Mouse (Mus musculus): ENCODE measurements around the gene Prf1. TPM values are rescaled to one million over a fixed set of nuclear protein-coding genes. Genes with fewer than 3 reads are reported as not detected.

The Prf1 gene
- not detected for total RNA-seq (2021)
- long read RNA-seq, experiment 1 = 0 reads
- long read RNA-seq, experiment 2 = 0 reads

GRCm38 (mm10) chr10:61297477-61297876, at the start of gene Prf1:
Gene Prf1, plus strand, starts transcription at chr10:61297833.
- no peak for DNase-seq
- intact Hi-C loops (cut with DNase I; ENCODE audit: low total_unique reads) = no loop called here

- DNase-seq = no peak
- intact Hi-C loops (cut with DNase I; ENCODE audit: low total_unique reads) = no loop called here
These were observed 49.0 kb upstream of the Prf1 start for GRCm38 (mm10) chr10:61248596-61249114.

GRCm38 (mm10) chr10:61249951-61250350, 47.7 kb upstream of the Prf1 start:
- intact Hi-C loops (cut with DNase I; ENCODE audit: low total_unique reads) = no loop called here
- DNase-seq = no peak

GRCm38 (mm10) chr10:61254761-61255160, 42.9 kb upstream of the Prf1 start:
- DNase-seq = peak; percentile 39
- intact Hi-C loops (cut with DNase I; ENCODE audit: low total_unique reads) = no loop called here

- intact Hi-C loops (cut with DNase I; ENCODE audit: low total_unique reads) = no loop called here
- DNase-seq = no peak
These were observed 42.4 kb upstream of the Prf1 start for GRCm38 (mm10) chr10:61255190-61255589.

GRCm38 (mm10) chr10:61256665-61257064, 41.0 kb upstream of the Prf1 start:
- DNase-seq = no peak

GRCm38 (mm10) chr10:61258131-61258530, 39.5 kb upstream of the Prf1 start:
- no peak for DNase-seq
- intact Hi-C loops (cut with DNase I; ENCODE audit: low total_unique reads) = no loop called here

More at GRCm38 (mm10) chr10:61256665-61257064, 41.0 kb upstream of the Prf1 start:
- intact Hi-C loops (cut with DNase I; ENCODE audit: low total_unique reads) = no loop called here

- intact Hi-C loops (cut with DNase I; ENCODE audit: low total_unique reads) = no loop called here
- DNase-seq = no peak
These were observed 36.1 kb upstream of the Prf1 start for GRCm38 (mm10) chr10:61261229-61262156.

- intact Hi-C loops (cut with DNase I; ENCODE audit: low total_unique reads) = no loop called here
These were observed 34.0 kb upstream of the Prf1 start for GRCm38 (mm10) chr10:61263606-61264005.

GRCm38 (mm10) chr10:61267378-61267777, 30.3 kb upstream of the Prf1 start:
- intact Hi-C loops (cut with DNase I; ENCODE audit: low total_unique reads) = no loop called here
- DNase-seq = no peak

More at GRCm38 (mm10) chr10:61263606-61264005, 34.0 kb upstream of the Prf1 start:
- DNase-seq = no peak

GRCm38 (mm10) chr10:61272089-61272626, 25.5 kb upstream of the Prf1 start:
- intact Hi-C loops (cut with DNase I; ENCODE audit: low total_unique reads) = loop anchor here (5.0 kb wide), 1 partner anchor 50 kb away; no protein-coding TSS in a partner anchor
- DNase-seq = peak; percentile 64

GRCm38 (mm10) chr10:61272631-61273030, 25.0 kb upstream of the Prf1 start:
- DNase-seq = no peak
- intact Hi-C loops (cut with DNase I; ENCODE audit: low total_unique reads) = loop anchor here (5.0 kb wide), 1 partner anchor 50 kb away; no protein-coding TSS in a partner anchor

GRCm38 (mm10) chr10:61273081-61273843, 24.4 kb upstream of the Prf1 start, which contains the start of gene Adamts14:
Gene Adamts14, minus strand, starts transcription at chr10:61273438.
- peak; percentile 56 for DNase-seq
- intact Hi-C loops (cut with DNase I; ENCODE audit: low total_unique reads) = loop anchor here (5.0 kb wide), 1 partner anchor 49 kb away; no protein-coding TSS in a partner anchor

GRCm38 (mm10) chr10:61273844-61274215, 23.8 kb upstream of the Prf1 start:
- intact Hi-C loops (cut with DNase I; ENCODE audit: low total_unique reads) = loop anchor here (5.0 kb wide), 1 partner anchor 48 kb away; no protein-coding TSS in a partner anchor
- DNase-seq = peak; percentile 67

- intact Hi-C loops (cut with DNase I; ENCODE audit: low total_unique reads) = loop anchor here (5.0 kb wide), 1 partner anchor 48 kb away; no protein-coding TSS in a partner anchor
- no peak for DNase-seq
These were observed 23.1 kb upstream of the Prf1 start for GRCm38 (mm10) chr10:61274532-61274931.

GRCm38 (mm10) chr10:61275669-61276110, 21.9 kb upstream of the Prf1 start:
- peak; percentile 26 for DNase-seq
- intact Hi-C loops (cut with DNase I; ENCODE audit: low total_unique reads) = loop anchor here (5.0 kb wide), 1 partner anchor 57 kb away; no protein-coding TSS in a partner anchor

- no peak for DNase-seq
- intact Hi-C loops (cut with DNase I; ENCODE audit: low total_unique reads) = loop anchor here (5.0 kb wide), 1 partner anchor 55 kb away; no protein-coding TSS in a partner anchor
These were observed 20.6 kb upstream of the Prf1 start for GRCm38 (mm10) chr10:61277051-61277450.

- DNase-seq = peak; percentile 82
- intact Hi-C loops (cut with DNase I; ENCODE audit: low total_unique reads) = loop anchor here (5.0 kb wide), 1 partner anchor 54 kb away; no protein-coding TSS in a partner anchor
These were observed 19.5 kb upstream of the Prf1 start for GRCm38 (mm10) chr10:61277918-61278674.
